Mouse (Mus musculus): ENCODE measurements around the gene Clmn. TPM values are rescaled to one million over a fixed set of nuclear protein-coding genes. Genes with fewer than 3 reads are reported as not detected.

The Clmn gene
- polyA plus RNA-seq, 1 experiment from 2014 or later = 4.1 TPM

DNA sequence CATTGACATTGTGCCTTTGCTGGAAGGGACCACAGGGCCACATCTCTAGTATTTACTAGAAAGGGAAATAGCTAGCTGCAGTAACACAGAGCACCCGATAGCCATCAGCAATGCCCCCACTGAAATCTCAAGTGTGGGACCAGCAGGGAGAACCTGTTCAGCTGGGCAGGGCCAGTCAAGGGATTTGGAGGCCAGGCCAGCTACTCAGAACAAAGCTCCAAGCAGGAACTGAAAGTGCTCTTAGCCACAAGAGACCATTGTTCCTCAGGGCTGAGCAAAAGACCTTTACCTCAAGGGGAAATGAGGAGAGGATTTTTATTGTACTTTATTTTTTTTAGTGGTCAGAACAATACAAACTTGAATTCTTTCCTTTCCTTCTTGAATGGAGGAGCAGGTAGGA lies 87.3 kb downstream of the Clmn start:
- Histone ChIP-seq H3K27ac (replicated peaks; ENCODE audit: low read depth, low read length) (no peak overlapping the region), H3K4me1 (ENCODE audit: control insufficient read depth, insufficient read depth, low read length) (no peaks in the 10 kb centered on the region), H3K9ac (replicated peaks; ENCODE audit: low read length) (no peak overlapping the region), H3K27me3 (ENCODE audit: control insufficient read depth, insufficient read depth, low read length) (no peaks in the 10 kb centered on the region), H3K4me2 (ENCODE audit: low read depth, low read length) (no peak overlapping the region), H3K9me3 (replicated peaks; ENCODE audit: control insufficient read depth, low read length) (no peaks in the 10 kb centered on the region), H3K36me3 (replicated peaks; ENCODE audit: control insufficient read depth, insufficient read depth, low read depth, low read length) (no peaks in the 10 kb centered on the region; the same call in 1 of the 2 replicates), H3K4me3 (ENCODE audit: low read depth, low read length) (no peak overlapping the region)
- ATAC-seq (replicated peaks; ENCODE audit: insufficient number of reproducible peaks, low FRiP score, low TSS enrichment, low read depth) (no peak), DNase-seq (ENCODE audit: low spot score) (no peak)
- 72% methylated on average over 1 of the region's 1 CpGs for WGBS

DNA sequence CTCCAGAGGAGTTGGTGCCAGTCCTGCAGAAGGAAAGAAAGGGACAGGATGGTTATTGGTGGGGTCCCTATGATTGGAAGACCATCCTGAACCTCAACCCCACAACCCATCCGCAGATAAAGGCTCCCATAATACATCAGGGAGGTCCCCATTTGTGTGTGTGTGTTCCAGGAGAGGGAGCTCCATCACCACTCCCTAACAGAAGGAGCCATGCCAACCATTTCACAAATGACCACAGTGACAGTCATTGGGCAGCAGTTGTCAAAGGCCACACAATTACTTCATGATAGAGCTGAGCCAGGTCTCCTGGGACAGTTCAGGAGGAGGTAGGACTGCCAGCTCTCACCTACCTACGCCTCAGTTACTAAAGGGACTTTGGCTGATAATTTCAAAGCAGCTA lies 92.9 kb downstream of the Clmn start:
- H3K36me3 ChIP-seq (replicated peaks; ENCODE audit: control insufficient read depth, insufficient read depth, low read depth, low read length) = no peaks in the 10 kb centered on the region; the same call in 1 of the 2 replicates
- H3K27ac ChIP-seq (replicated peaks; ENCODE audit: low read depth, low read length) = no peak overlapping the region
- no peak overlapping the region for H3K4me3 ChIP-seq (ENCODE audit: low read depth, low read length)
- no peak overlapping the region for H3K9ac ChIP-seq (replicated peaks; ENCODE audit: low read length)
- H3K27me3 ChIP-seq (ENCODE audit: control insufficient read depth, insufficient read depth, low read length) = no peaks in the 10 kb centered on the region
- no peak overlapping the region for H3K4me2 ChIP-seq (ENCODE audit: low read depth, low read length)
- no peaks in the 10 kb centered on the region for H3K9me3 ChIP-seq (replicated peaks; ENCODE audit: control insufficient read depth, low read length)
- no peaks in the 10 kb centered on the region for H3K4me1 ChIP-seq (ENCODE audit: control insufficient read depth, insufficient read depth, low read length)
- DNase-seq (ENCODE audit: low spot score) = no peak
- 79% methylated on average over 2 of the region's 2 CpGs for WGBS
- no peak for ATAC-seq (replicated peaks; ENCODE audit: insufficient number of reproducible peaks, low FRiP score, low TSS enrichment, low read depth)

DNA sequence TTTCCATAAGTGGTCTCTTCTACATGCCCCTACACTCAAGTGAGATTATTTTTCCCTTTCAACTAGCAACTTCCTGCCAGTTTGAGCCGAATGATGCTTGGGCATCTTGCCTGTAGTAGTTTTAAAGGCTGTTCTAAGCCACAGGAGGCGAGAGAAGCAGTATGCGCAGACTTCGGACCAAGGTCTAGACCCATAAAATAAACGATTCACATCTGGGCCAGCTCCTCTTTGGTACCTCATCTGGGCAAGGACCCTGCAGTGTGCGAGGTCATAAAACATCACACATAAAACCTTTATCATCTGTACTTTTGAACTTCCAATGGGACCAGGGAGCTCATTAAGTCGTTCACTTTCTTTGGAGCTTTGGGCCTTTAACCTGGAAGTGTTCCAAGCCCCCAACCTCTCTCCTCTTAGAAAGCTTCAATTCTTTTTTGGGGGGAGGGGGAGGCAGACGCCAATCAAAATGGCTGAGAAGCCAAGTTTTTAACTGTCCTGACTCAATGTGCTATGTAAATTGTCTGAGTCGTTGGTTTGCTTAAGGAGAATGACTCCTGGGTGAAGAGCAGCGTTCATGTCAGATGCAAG lies 95.6 kb downstream of the Clmn start:
- Histone ChIP-seq H3K27me3 (ENCODE audit: control insufficient read depth, insufficient read depth, low read length) (no peaks in the 10 kb centered on the region), H3K4me2 (ENCODE audit: low read depth, low read length) (no peak overlapping the region), H3K4me3 (ENCODE audit: low read depth, low read length) (no peak overlapping the region), H3K9me3 (replicated peaks; ENCODE audit: control insufficient read depth, low read length) (no peaks in the 10 kb centered on the region), H3K27ac (replicated peaks; ENCODE audit: low read depth, low read length) (no peak overlapping the region), H3K9ac (replicated peaks; ENCODE audit: low read length) (no peak overlapping the region), H3K4me1 (ENCODE audit: control insufficient read depth, insufficient read depth, low read length) (no peaks in the 10 kb centered on the region), H3K36me3 (replicated peaks; ENCODE audit: control insufficient read depth, insufficient read depth, low read depth, low read length) (no peaks in the 10 kb centered on the region)
- DNase-seq (ENCODE audit: low spot score) (no peak), ATAC-seq (replicated peaks; ENCODE audit: insufficient number of reproducible peaks, low FRiP score, low TSS enrichment, low read depth) (no peak)
- 66% methylated on average over 10 of the region's 10 CpGs for whole genome bisulfite sequencing

DNA sequence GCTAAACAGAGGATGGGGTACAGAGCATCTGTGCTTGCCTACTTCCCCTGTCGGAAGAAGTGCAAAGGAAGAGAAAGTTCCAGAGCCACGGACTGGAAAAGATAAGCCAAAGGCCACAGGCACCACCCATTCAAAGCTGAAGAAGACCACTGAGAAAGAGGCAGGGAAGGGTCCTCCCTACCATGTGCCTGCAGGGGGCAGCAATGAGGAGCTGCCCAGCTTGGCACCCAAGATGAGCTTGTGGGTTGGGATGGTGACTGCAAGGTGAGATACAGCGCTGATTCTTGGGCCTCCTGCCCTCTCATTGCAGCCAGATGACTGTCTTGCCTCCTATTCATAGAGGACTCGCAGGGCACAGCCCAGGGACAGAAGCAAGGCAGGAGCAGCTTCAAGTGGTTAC lies 97.7 kb downstream of the Clmn start:
- DNase-seq (ENCODE audit: low spot score) (no peak), ATAC-seq (replicated peaks; ENCODE audit: insufficient number of reproducible peaks, low FRiP score, low TSS enrichment, low read depth) (no peak)
- Histone ChIP-seq H3K36me3 (replicated peaks; ENCODE audit: control insufficient read depth, insufficient read depth, low read depth, low read length) (no peaks in the 10 kb centered on the region), H3K9me3 (replicated peaks; ENCODE audit: control insufficient read depth, low read length) (no peaks in the 10 kb centered on the region), H3K9ac (replicated peaks; ENCODE audit: low read length) (no peak overlapping the region), H3K27me3 (ENCODE audit: control insufficient read depth, insufficient read depth, low read length) (no peaks in the 10 kb centered on the region), H3K4me1 (ENCODE audit: control insufficient read depth, insufficient read depth, low read length) (no peaks in the 10 kb centered on the region), H3K27ac (replicated peaks; ENCODE audit: low read depth, low read length) (no peak overlapping the region), H3K4me3 (ENCODE audit: low read depth, low read length) (no peak overlapping the region), H3K4me2 (ENCODE audit: low read depth, low read length) (no peak overlapping the region)
- 85% methylated on average over 4 of the region's 4 CpGs for WGBS

DNA sequence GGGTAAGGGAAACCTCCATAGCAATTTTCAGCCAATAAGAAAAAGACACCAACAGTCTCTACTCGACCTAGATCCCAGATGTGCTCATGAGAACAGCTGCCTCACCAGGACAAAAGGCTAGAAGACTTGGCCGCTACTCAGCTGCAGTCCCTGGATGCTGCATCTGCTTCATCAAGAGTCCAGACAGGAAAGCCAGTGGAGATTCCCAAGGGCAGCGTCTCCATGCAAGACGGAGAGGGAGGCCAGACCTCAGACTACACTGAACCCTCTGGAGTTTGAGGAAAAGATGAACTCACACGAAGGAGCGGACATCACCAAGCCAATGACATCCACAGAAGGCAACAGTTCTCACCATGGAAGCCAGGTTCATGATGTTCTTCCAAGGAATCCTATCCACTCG lies 99.1 kb downstream of the Clmn start:
- WGBS = 86% methylated on average over 7 of the region's 7 CpGs
- Histone ChIP-seq H3K4me2 (ENCODE audit: low read depth, low read length) (no peak overlapping the region), H3K27ac (replicated peaks; ENCODE audit: low read depth, low read length) (no peak overlapping the region), H3K9ac (replicated peaks; ENCODE audit: low read length) (no peak overlapping the region), H3K9me3 (replicated peaks; ENCODE audit: control insufficient read depth, low read length) (no peaks in the 10 kb centered on the region), H3K27me3 (ENCODE audit: control insufficient read depth, insufficient read depth, low read length) (no peaks in the 10 kb centered on the region), H3K4me1 (ENCODE audit: control insufficient read depth, insufficient read depth, low read length) (no peaks in the 10 kb centered on the region), H3K36me3 (replicated peaks; ENCODE audit: control insufficient read depth, insufficient read depth, low read depth, low read length) (no peaks in the 10 kb centered on the region), H3K4me3 (ENCODE audit: low read depth, low read length) (no peak overlapping the region)
- no peak for ATAC-seq (replicated peaks; ENCODE audit: insufficient number of reproducible peaks, low FRiP score, low TSS enrichment, low read depth)
- no peak for DNase-seq (ENCODE audit: low spot score)

DNA sequence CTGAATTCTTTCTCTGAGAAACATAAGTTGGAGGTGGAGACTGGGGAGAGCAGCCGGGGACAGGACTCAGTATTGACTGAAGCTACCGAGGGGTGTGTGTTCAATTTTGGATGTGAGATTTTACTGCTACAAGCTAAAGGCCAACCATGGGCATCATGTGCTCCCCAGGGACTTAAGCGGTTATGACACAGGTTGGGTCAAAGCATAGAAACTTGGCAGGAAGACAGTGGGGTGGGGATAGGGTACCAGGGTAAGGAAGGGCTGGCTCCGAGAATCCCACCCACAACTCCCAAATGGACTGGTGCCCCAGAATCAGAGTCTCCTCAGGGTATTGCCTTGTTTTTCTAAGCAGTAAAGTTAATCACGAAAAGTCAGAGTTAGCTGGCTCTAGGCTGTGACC lies 99.8 kb downstream of the Clmn start:
- H3K4me3 ChIP-seq (ENCODE audit: low read depth, low read length) = no peak overlapping the region
- no peaks in the 10 kb centered on the region for H3K9me3 ChIP-seq (replicated peaks; ENCODE audit: control insufficient read depth, low read length)
- H3K27ac ChIP-seq (replicated peaks; ENCODE audit: low read depth, low read length) = no peak overlapping the region
- no peaks in the 10 kb centered on the region for H3K4me1 ChIP-seq (ENCODE audit: control insufficient read depth, insufficient read depth, low read length)
- no peak overlapping the region for H3K4me2 ChIP-seq (ENCODE audit: low read depth, low read length)
- H3K9ac ChIP-seq (replicated peaks; ENCODE audit: low read length) = no peak overlapping the region
- no peaks in the 10 kb centered on the region for H3K27me3 ChIP-seq (ENCODE audit: control insufficient read depth, insufficient read depth, low read length)
- H3K36me3 ChIP-seq (replicated peaks; ENCODE audit: control insufficient read depth, insufficient read depth, low read depth, low read length) = no peaks in the 10 kb centered on the region
- WGBS = 82% methylated on average over 5 of the region's 5 CpGs
- ATAC-seq (replicated peaks; ENCODE audit: insufficient number of reproducible peaks, low FRiP score, low TSS enrichment, low read depth) (no peak), DNase-seq (ENCODE audit: low spot score) (no peak)

DNA sequence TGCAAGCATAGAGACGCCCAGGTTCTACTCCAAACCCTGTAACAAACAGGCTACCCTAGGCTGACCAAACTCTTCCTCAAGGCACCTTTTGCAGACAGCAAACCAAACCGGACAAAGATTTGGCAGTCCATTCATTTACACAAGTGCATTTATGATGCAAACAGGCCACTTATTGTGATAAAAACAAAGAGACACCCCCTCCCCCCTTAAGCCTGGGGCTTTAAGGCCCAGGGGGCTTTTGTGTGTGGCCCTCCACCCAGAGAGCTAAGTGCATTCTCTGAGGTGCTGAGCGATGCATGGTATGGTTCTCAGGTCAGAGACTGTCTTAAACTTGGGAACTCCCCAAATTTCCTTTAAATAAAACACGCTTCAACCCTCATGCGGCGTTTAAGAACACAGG lies 101.0 kb downstream of the Clmn start:
- Histone ChIP-seq H3K27ac (replicated peaks; ENCODE audit: low read depth, low read length) (no peak overlapping the region), H3K36me3 (replicated peaks; ENCODE audit: control insufficient read depth, insufficient read depth, low read depth, low read length) (no peaks in the 10 kb centered on the region), H3K4me3 (ENCODE audit: low read depth, low read length) (no peak overlapping the region), H3K4me2 (ENCODE audit: low read depth, low read length) (no peak overlapping the region), H3K27me3 (ENCODE audit: control insufficient read depth, insufficient read depth, low read length) (no peaks in the 10 kb centered on the region), H3K9me3 (replicated peaks; ENCODE audit: control insufficient read depth, low read length) (no peaks in the 10 kb centered on the region), H3K4me1 (ENCODE audit: control insufficient read depth, insufficient read depth, low read length) (no peaks in the 10 kb centered on the region), H3K9ac (replicated peaks; ENCODE audit: low read length) (no peak overlapping the region)
- no peak for ATAC-seq (replicated peaks; ENCODE audit: insufficient number of reproducible peaks, low FRiP score, low TSS enrichment, low read depth)
- DNase-seq (ENCODE audit: low spot score) = no peak
- WGBS = 54% methylated on average over 6 of the region's 6 CpGs

DNA sequence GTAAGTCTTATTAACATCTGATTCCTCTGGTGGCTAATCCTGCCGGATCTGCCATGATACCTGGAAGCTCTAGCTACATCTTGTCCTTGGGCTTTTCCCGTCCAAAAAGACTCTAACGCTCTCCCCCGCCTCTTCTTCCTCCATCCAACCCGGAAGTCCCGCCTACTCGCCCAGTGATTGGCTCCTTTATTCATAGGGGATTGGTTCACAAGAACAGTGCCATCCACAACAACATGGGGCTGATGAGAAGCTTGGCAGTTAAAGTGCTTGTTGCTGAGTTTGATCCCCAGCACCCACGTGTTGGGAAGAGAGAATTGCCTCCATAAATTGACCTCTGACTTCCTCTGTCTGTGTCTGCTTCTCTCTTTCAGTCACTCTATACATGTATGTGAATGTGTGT lies 103.5 kb downstream of the Clmn start:
- Histone ChIP-seq H3K36me3 (replicated peaks; ENCODE audit: control insufficient read depth, insufficient read depth, low read depth, low read length) (no peaks in the 10 kb centered on the region), H3K27me3 (ENCODE audit: control insufficient read depth, insufficient read depth, low read length) (no peaks in the 10 kb centered on the region), H3K9me3 (replicated peaks; ENCODE audit: control insufficient read depth, low read length) (no peaks in the 10 kb centered on the region), H3K27ac (replicated peaks; ENCODE audit: low read depth, low read length) (no peak overlapping the region), H3K4me2 (ENCODE audit: low read depth, low read length) (no peak overlapping the region), H3K9ac (replicated peaks; ENCODE audit: low read length) (no peak overlapping the region), H3K4me1 (ENCODE audit: control insufficient read depth, insufficient read depth, low read length) (no peaks in the 10 kb centered on the region), H3K4me3 (ENCODE audit: low read depth, low read length) (no peak overlapping the region)
- no peak for ATAC-seq (replicated peaks; ENCODE audit: insufficient number of reproducible peaks, low FRiP score, low TSS enrichment, low read depth)
- 86% methylated on average over 8 of the region's 8 CpGs for WGBS
- DNase-seq (ENCODE audit: low spot score) = no peak

Data from embryonic facial prominence, embryonic 11.5 days (tissue).